ENCODE assay signal across 11 mouse cellular contexts in genomic region chr6:141091076-141091780, GRCm38 (mm10).
DNase-seq lines count a peak whose midpoint lies in the region; ATAC-seq and TF ChIP-seq lines count a peak whose summit lies in the region.
"Had no signal": no experiment of that assay in that cellular context is flagged by ENCODE, and none has a peak within 500 bp of the region (broad histone marks: within the 10 kb centered on the region; RNA-seq: fewer than 3 reads in every experiment).

No protein-coding gene starts in this region.

- H3K4me3 ChIP-seq in kidney, adult 2 months (ENCODE audit: insufficient read depth, low read depth, low read length), result no peak overlapping the region
- no peak overlapping the region for H3K4me3 ChIP-seq in heart, embryonic 14.5 days (ENCODE audit: control insufficient read depth in 1 of 2, insufficient read depth in 1 of 2, low read depth in 1 of 2, low read length in 2 of 2)
- H3K4me3 ChIP-seq: embryonic facial prominence, embryonic 12.5 days had no signal

- H3K9me3 ChIP-seq in heart, embryonic 14.5 days (ENCODE audit: control insufficient read depth, low read length), result no peaks in the 10 kb centered on the region
- H3K9me3 ChIP-seq: embryonic facial prominence, embryonic 12.5 days had no signal

- H3K4me1 ChIP-seq in kidney, adult 2 months (ENCODE audit: control insufficient read depth, insufficient read depth, low read length), result no peaks in the 10 kb centered on the region
- peaks cover 4 to 5% of the 10 kb centered on the region in 2 experiments; a peak in 2 of 4 replicates for H3K4me1 ChIP-seq in heart, embryonic 14.5 days (ENCODE audit: control insufficient read depth in 2 of 2, insufficient read depth in 2 of 2, low read length in 2 of 2)
- H3K4me1 ChIP-seq: embryonic facial prominence, embryonic 12.5 days had no signal

- 41% methylated on average over 9 of the region's 9 CpGs for WGBS in kidney, adult 2 months
- WGBS in heart, embryonic 14.5 days, result 37% methylated on average over 9 of the region's 9 CpGs

- no peak overlapping the region for H3K4me2 ChIP-seq in heart, embryonic 14.5 days (ENCODE audit: low read length)
- H3K4me2 ChIP-seq: embryonic facial prominence, embryonic 12.5 days had no signal

- no peak for TF ChIP-seq POLR2A in kidney, adult 2 months (IDR thresholded peaks at IDR 0.05; ENCODE audit: low read depth, low read length)

- ATAC-seq in heart, embryonic 14.5 days (ENCODE audit: insufficient number of reproducible peaks, insufficient read depth, low FRiP score, low read depth), result no peak
- ATAC-seq in granulocyte monocyte progenitor cell, adult 5-6 weeks (replicated peaks; ENCODE audit: poor library complexity, severe bottlenecking), result no peak

- no peak overlapping the region for H3K9ac ChIP-seq in heart, embryonic 14.5 days (ENCODE audit: low read length)
- H3K9ac ChIP-seq: embryonic facial prominence, embryonic 12.5 days had no signal

- peak; percentile 20 for DNase-seq in kidney, adult 2 months
- no peak for DNase-seq in kidney, adult 11 months
- peak; percentile 25 for DNase-seq in fibroblast of lung, adult 2 months (ENCODE audit: low read depth)
- DNase-seq in lung, postnatal 10 days, result peak; percentile 49
- no peak for DNase-seq in T-cell, adult 2 months (ENCODE audit: low spot score)
- DNase-seq in left cerebral cortex, adult 18-20 months (ENCODE audit: low spot score in 2 of 2), result no peak
- DNase-seq: adrenal gland, postnatal 14 days; gastrocnemius, postnatal 36 days had no signal

- TF ChIP-seq CTCF in kidney, adult 2 months (conservative IDR thresholded peaks at IDR 0.05; ENCODE audit: insufficient read depth, insufficient read length, low read depth, low read length), result no peak

- H3K36me3 ChIP-seq in kidney, adult 2 months (ENCODE audit: control insufficient read depth, insufficient read depth, low read length), result no peaks in the 10 kb centered on the region
- H3K36me3 ChIP-seq in heart, embryonic 14.5 days (ENCODE audit: control insufficient read depth, insufficient read depth, low read length), result no peaks in the 10 kb centered on the region
- H3K36me3 ChIP-seq: embryonic facial prominence, embryonic 12.5 days had no signal

- H3K27me3 ChIP-seq in kidney, adult 2 months (replicated peaks; ENCODE audit: control insufficient read depth, insufficient read depth, low read length), result no peaks in the 10 kb centered on the region
- no peaks in the 10 kb centered on the region for H3K27me3 ChIP-seq in heart, embryonic 14.5 days (ENCODE audit: control insufficient read depth, insufficient read depth, low read length)
- H3K27me3 ChIP-seq: embryonic facial prominence, embryonic 12.5 days had no signal

- H3K27ac ChIP-seq in kidney, adult 2 months (ENCODE audit: insufficient read depth, low read depth, low read length), result no peak overlapping the region
- peak overlapping the region; percentile 34 to 50; a peak in 3 of 4 replicates for H3K27ac ChIP-seq in heart, embryonic 14.5 days (replicated peaks in 1 of 2; ENCODE audit: control insufficient read depth in 1 of 2, insufficient read depth in 1 of 2, low read depth in 2 of 2, low read length in 2 of 2)
- H3K27ac ChIP-seq: embryonic facial prominence, embryonic 12.5 days had no signal

Comparison
In these comparisons a context has a peak if more than half of its experiments do, and no peak if none do; other contexts are left out.
1. DNase-seq: peak in kidney, adult 2 months (single experiment), fibroblast of lung, adult 2 months (single experiment) and lung, postnatal 10 days (single experiment); none in kidney, adult 11 months (single experiment), T-cell, adult 2 months (single experiment) and left cerebral cortex, adult 18-20 months (0 of 2).